Mouse (Mus musculus): ENCODE data around the gene Acta2. TPM values are rescaled to one million over a fixed set of nuclear protein-coding genes. Genes with fewer than 3 reads are reported as not detected.

Acta2 gene
- total RNA-seq (2021): 10 to 100 TPM; 11.2 to 16.5 TPM
- long read RNA-seq, experiment 1, transcript Acta2-201 (9 exons, 2,035 nt): major isoform, 5 of 5 reads
- long read RNA-seq, experiment 1, partial matches to known transcripts: 0 of 5 reads
- long read RNA-seq, experiment 1, other reads (novel, unspliced or antisense): 0 of 5 reads
- long read RNA-seq, experiment 2, partial matches to known transcripts: 1 of 9 reads
- long read RNA-seq, experiment 2, other reads (novel, unspliced or antisense): 4 of 9 reads

DNA sequence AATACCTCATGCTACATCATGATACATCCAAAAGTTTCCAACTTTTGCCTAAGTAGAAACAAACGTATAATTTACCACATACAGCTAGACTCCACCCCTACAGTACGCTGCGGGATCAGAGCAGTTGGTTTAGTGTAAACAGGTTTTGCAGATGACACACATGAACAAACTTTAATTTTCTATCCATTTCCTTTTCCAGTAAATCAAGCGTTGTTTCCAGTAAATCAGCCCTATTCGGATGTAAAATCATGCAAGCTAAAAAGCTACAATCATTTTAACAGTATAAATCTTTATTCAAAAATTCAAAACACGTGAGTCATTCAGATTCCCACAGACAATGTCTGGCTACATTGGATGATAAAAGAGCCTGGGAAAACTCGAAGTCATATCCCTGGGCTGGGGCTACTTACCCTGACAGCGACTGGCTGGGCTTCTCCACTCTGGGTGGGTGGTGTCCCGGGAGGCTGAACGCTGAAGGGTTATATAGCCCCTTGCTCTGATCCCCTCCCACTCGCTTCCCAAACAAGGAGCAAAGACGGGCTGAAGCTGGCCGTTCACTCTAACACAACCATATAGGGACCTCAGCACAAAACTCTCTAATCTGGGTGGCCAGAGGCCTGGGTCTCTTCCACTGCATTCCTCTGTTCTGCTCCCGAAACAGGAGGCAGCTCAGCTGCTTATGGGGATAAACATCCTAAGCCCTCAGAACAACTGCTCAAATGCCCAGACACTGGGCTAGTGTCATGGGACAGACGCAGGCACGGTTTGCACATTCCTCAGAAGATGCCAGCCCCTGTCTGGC is at the start of gene Acta2:
Acta2 (minus strand) TSS at position 711 of the 802 bp plus-strand sequence.
- no peak for DNase-seq (ENCODE audit: extremely low spot score in 1 of 2, low spot score in 2 of 2)
- H3K27ac ChIP-seq: no peak within 1 kb of the TSS
- intact Hi-C loops (cut with DNase I): no loop called here

GRCm38 (mm10) chr19:34304917-34305316 is 49.5 kb upstream of the Acta2 start:
- no peak for TF ChIP-seq CTCF (IDR thresholded peaks at IDR 0.05)
- H3K4me3 ChIP-seq: no peak overlapping the region
- no peak overlapping the region for H3K27ac ChIP-seq
- intact Hi-C loops (cut with DNase I): no loop called here
- DNase-seq (ENCODE audit: extremely low spot score in 1 of 2, low spot score in 2 of 2): no peak

More for the DNA sequence above, at the start of gene Acta2:
- no peak for TF ChIP-seq CTCF (IDR thresholded peaks at IDR 0.05)
- no peak within 1 kb of the TSS for H3K4me3 ChIP-seq

GRCm38 (mm10) chr19:34300430-34300829 is 45.0 kb upstream of the Acta2 start:
- DNase-seq (ENCODE audit: extremely low spot score in 1 of 2, low spot score in 2 of 2): no peak
- Histone ChIP-seq H3K4me3 (no peak overlapping the region), H3K27ac (no peak overlapping the region)
- TF ChIP-seq CTCF (IDR thresholded peaks at IDR 0.05): no peak
- intact Hi-C loops (cut with DNase I): no loop called here

DNA sequence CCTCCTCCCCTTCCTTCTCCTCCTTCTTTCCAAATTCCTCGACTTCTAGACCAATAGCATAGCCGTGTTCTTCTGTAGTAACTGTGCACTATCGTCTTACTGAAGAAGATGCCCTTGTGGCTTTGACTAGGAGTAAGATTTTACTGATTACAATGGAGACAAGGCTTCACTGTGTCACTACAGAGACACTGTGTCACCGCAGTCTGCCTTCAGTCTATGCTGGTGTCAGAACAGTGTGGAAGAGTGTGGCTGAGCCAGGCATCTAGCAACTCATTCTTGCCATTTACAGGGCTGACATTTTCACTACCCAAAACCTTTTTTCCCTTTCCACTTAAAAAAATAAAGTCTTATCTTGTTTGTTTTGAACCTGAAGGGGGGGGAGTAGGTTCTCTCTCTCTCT is 43.8 kb upstream of the Acta2 start:
- no peak for TF ChIP-seq CTCF (IDR thresholded peaks at IDR 0.05)
- no peak for DNase-seq (ENCODE audit: extremely low spot score in 1 of 2, low spot score in 2 of 2)
- Histone ChIP-seq H3K4me3 (no peak overlapping the region), H3K27ac (no peak overlapping the region)
- intact Hi-C loops (cut with DNase I): no loop called here

DNA sequence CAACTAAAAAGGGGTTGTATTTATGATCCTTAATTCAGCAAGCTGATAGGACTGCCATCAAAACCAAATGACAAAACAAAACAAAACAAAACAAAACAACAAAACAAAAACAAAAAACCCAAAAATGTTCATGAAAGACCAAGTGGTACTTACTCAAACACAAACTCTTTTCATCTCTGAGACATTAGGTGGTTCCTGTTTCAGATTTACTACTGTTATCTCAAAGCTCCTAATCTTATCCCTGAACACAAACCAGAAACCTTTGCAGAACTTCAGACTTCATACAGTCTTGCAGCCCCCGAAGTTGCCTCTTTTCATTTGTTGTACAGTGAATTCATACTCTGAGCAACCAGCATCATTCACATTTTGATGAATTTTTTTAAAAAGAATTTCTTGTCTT is 43.1 kb upstream of the Acta2 start:
- no peak overlapping the region for H3K27ac ChIP-seq
- TF ChIP-seq CTCF (IDR thresholded peaks at IDR 0.05): no peak
- H3K4me3 ChIP-seq: no peak overlapping the region
- no peak for DNase-seq (ENCODE audit: extremely low spot score in 1 of 2, low spot score in 2 of 2)
- intact Hi-C loops (cut with DNase I): no loop called here

DNA sequence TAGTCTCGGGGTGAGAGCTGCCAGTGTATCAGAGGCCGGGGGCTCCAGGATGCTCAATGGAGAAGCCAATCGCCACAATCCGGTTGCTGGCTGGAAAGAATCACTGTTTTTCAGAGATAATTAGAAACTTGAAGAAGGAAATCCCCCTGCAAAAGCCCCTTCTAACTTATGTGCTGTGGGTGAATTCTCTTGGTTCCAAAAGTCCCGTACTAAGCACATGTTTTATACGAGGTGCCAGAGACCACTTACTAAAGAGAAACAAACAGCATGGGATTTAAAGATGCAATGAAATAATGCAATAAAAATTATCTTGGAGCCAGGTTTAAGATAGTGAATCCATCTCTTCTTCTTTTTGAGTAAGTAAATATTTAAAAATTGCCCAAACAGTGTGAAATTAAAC is 40.1 kb upstream of the Acta2 start:
- intact Hi-C loops (cut with DNase I): no loop called here
- DNase-seq (ENCODE audit: extremely low spot score in 1 of 2, low spot score in 2 of 2): no peak
- Histone ChIP-seq H3K4me3 (no peak overlapping the region), H3K27ac (no peak overlapping the region)
- no peak for TF ChIP-seq CTCF (IDR thresholded peaks at IDR 0.05)

DNA sequence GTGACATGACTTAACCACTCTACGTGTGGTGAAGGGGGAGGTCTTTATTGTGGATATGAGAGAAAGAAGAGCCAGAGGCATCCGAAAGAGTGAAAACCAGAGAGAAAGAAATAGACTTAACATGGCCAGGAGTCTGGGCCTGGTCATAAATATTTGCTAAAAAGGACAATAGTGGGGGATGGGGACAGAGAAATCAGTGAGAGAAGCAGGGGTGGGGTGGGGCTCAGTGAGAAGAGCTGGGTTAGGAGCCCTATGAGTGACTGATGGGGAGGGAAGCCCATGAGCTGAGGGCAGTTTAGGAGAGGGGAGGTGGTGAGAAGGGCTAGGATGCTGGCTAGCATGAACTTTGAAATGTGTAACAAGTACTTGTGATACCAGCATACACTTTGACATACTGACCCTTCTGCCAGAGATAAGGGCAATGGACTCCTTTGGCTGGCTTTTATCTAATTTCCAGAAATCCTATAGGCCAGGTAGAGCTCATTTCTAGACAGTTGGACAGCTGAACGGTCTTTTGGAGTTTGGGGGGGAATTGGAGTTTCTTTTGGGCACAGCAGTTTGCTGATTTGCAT is 38.1 kb upstream of the Acta2 start:
- DNase-seq (ENCODE audit: extremely low spot score in 1 of 2, low spot score in 2 of 2): no peak
- Histone ChIP-seq H3K4me3 (no peak overlapping the region), H3K27ac (no peak overlapping the region)
- intact Hi-C loops (cut with DNase I): no loop called here
- no peak for TF ChIP-seq CTCF (IDR thresholded peaks at IDR 0.05)

GRCm38 (mm10) chr19:34292701-34293100 is 37.3 kb upstream of the Acta2 start:
- TF ChIP-seq CTCF (IDR thresholded peaks at IDR 0.05): no peak
- Histone ChIP-seq H3K27ac (no peak overlapping the region), H3K4me3 (no peak overlapping the region)
- no peak for DNase-seq (ENCODE audit: extremely low spot score in 1 of 2, low spot score in 2 of 2)
- intact Hi-C loops (cut with DNase I): no loop called here

GRCm38 (mm10) chr19:34291956-34292355 is 36.6 kb upstream of the Acta2 start:
- TF ChIP-seq CTCF (IDR thresholded peaks at IDR 0.05): no peak
- intact Hi-C loops (cut with DNase I): no loop called here
- H3K27ac ChIP-seq: no peak overlapping the region
- DNase-seq (ENCODE audit: extremely low spot score in 1 of 2, low spot score in 2 of 2): no peak
- no peak overlapping the region for H3K4me3 ChIP-seq

DNA sequence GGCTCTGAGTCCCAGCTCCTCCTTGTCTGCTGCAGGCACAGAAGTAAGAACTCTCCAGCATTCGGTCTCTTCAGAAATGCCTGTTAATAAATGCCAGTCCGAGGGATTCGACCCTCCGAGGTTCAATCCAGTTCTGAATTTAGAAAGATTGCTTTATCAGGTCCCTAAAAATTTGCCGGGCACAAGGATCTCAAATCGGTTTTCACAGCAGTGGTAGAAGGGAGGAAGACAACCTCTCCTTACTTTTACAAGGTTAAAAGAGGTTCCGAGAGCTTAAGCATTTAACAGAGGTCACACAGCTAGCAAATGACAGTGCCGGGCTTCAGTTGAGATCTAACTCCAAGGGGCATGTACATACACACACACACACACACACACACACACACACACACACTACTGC is 36.0 kb upstream of the Acta2 start:
- Histone ChIP-seq H3K27ac (no peak overlapping the region), H3K4me3 (peak overlapping the region; percentile 37; the same call in 1 of the 2 replicates)
- intact Hi-C loops (cut with DNase I): no loop called here
- no peak for DNase-seq (ENCODE audit: extremely low spot score in 1 of 2, low spot score in 2 of 2)
- TF ChIP-seq CTCF (IDR thresholded peaks at IDR 0.05): no peak

GRCm38 (mm10) chr19:34290872-34291341 is 35.5 kb upstream of the Acta2 start:
- intact Hi-C loops (cut with DNase I): no loop called here
- no peak for DNase-seq (ENCODE audit: extremely low spot score in 1 of 2, low spot score in 2 of 2)
- Histone ChIP-seq H3K27ac (no peak overlapping the region), H3K4me3 (peak overlapping the region; percentile 37)
- TF ChIP-seq CTCF (IDR thresholded peaks at IDR 0.05): no peak
